In genomic region chr11:80210321-80210720, GRCm38 (mm10) we compare ENCODE assay signal across 9 mouse cellular contexts. TPM values are rescaled to one million over a fixed set of nuclear protein-coding genes. Genes with fewer than 3 reads are reported as not detected.
A peak's percentile ranks its signal among the peaks of the same experiment; 100 is the strongest.
DNase-seq lines count a peak whose midpoint lies in the region; ATAC-seq and TF ChIP-seq lines count a peak whose summit lies in the region.
"Had no signal": no experiment of that assay in that cellular context is flagged by ENCODE, and none has a peak within 500 bp of the region (broad histone marks: within the 10 kb centered on the region; RNA-seq: fewer than 3 reads in every experiment).

No protein-coding gene starts in this region.

- TF ChIP-seq POLR2A in cerebellum, adult 2 months (IDR thresholded peaks at IDR 0.05; ENCODE audit: borderline replicate concordance, insufficient read depth, low read length) = no peak

- peak overlapping the region; percentile 26 for H3K4me3 ChIP-seq in cerebellum, adult 2 months (replicated peaks; ENCODE audit: insufficient read depth, low read depth, low read length)
- peak overlapping the region in 1 of 2 experiments; percentile 99; a peak in 2 of 4 replicates for H3K4me3 ChIP-seq in ES-E14 (ENCODE audit: insufficient read depth in 1 of 2, low read depth in 1 of 2, low read length in 2 of 2, poor library complexity in 1 of 2, severe bottlenecking in 1 of 2)
- H3K4me3 ChIP-seq in hindbrain, embryonic 10.5 days = peak overlapping the region; percentile 84
- peak overlapping the region; percentile 86 for H3K4me3 ChIP-seq in liver, postnatal 0 days (ENCODE audit: low read depth, low read length)

- H3K4me1 ChIP-seq in cerebellum, adult 2 months (ENCODE audit: control insufficient read depth, insufficient read depth, low read length) = peaks cover 4% of the 10 kb centered on the region
- peaks cover 2 to 4% of the 10 kb centered on the region in 2 experiments; a peak in 3 of 4 replicates for H3K4me1 ChIP-seq in ES-E14 (ENCODE audit: control insufficient read depth in 2 of 2, insufficient read depth in 2 of 2, low read length in 2 of 2, poor library complexity in 1 of 2)
- H3K4me1 ChIP-seq in hindbrain, embryonic 10.5 days (replicated peaks) = peaks cover 9% of the 10 kb centered on the region
- peaks cover 15% of the 10 kb centered on the region for H3K4me1 ChIP-seq in liver, postnatal 0 days (ENCODE audit: insufficient read depth)

- no peak for TF ChIP-seq EP300 in liver, postnatal 0 days (IDR thresholded peaks at IDR 0.05; ENCODE audit: low read depth)

- TF ChIP-seq CTCF in cerebellum, adult 2 months (IDR thresholded peaks at IDR 0.05; ENCODE audit: borderline replicate concordance, insufficient read depth, low read depth, low read length) = no peak
- TF ChIP-seq CTCF in liver, postnatal 0 days (IDR thresholded peaks at IDR 0.05; ENCODE audit: low read depth) = no peak

- DNase-seq in cerebellum, adult 2 months = no peak
- no peak for DNase-seq in cerebellum, adult 9-11 months
- DNase-seq in ES-E14 (ENCODE audit: low read depth, low spot score) = no peak
- DNase-seq in hindbrain, embryonic 10.5 days (ENCODE audit: low spot score) = no peak
- DNase-seq in liver, postnatal 0 days = no peak
- DNase-seq in testis, postnatal 10 days (ENCODE audit: low spot score) = no peak
- DNase-seq in frontal cortex, postnatal 36 days (ENCODE audit: low spot score in 2 of 2) = no peak
- DNase-seq in thymus, postnatal 4 days = no peak
- DNase-seq: cerebellum, postnatal 25 days had no signal

- H3K9me3 ChIP-seq in ES-E14 (ENCODE audit: control insufficient read depth, insufficient read depth, low read depth, low read length) = no peaks in the 10 kb centered on the region
- H3K9me3 ChIP-seq in hindbrain, embryonic 10.5 days = no peaks in the 10 kb centered on the region
- H3K9me3 ChIP-seq in liver, postnatal 0 days (ENCODE audit: low read length) = no peaks in the 10 kb centered on the region

- H3K36me3 ChIP-seq in ES-E14 (ENCODE audit: control insufficient read depth, insufficient read depth, low read length, poor library complexity, severe bottlenecking) = peaks cover 5% of the 10 kb centered on the region
- H3K36me3 ChIP-seq in hindbrain, embryonic 10.5 days = peaks cover 30% of the 10 kb centered on the region
- H3K36me3 ChIP-seq in liver, postnatal 0 days (replicated peaks; ENCODE audit: insufficient read depth, low read length) = 0 out of 2 replicates have a peak, but pooled peaks cover 2% of the 10 kb centered on the region

- no peak overlapping the region for H3K27ac ChIP-seq in cerebellum, adult 2 months (ENCODE audit: insufficient read depth, low read length)
- H3K27ac ChIP-seq in ES-E14 (ENCODE audit: insufficient read depth, low read depth, low read length, poor library complexity, severe bottlenecking) = no peak overlapping the region
- no peak overlapping the region for H3K27ac ChIP-seq in hindbrain, embryonic 10.5 days
- H3K27ac ChIP-seq in liver, postnatal 0 days (ENCODE audit: low read depth) = peak overlapping the region; percentile 98; the same call in 1 of the 2 replicates

- H3K9ac ChIP-seq in ES-E14 (ENCODE audit: insufficient read depth, low read depth, low read length, poor library complexity, severe bottlenecking) = peak overlapping the region; percentile 20; the same call in 1 of the 2 replicates
- peak overlapping the region; percentile 91 for H3K9ac ChIP-seq in liver, postnatal 0 days (replicated peaks)

- no peak for ATAC-seq in liver, postnatal 0 days

- WGBS in cerebellum, adult 2 months = 36% methylated on average over 6 of the region's 6 CpGs
- WGBS in hindbrain, embryonic 10.5 days = 64% methylated on average over 6 of the region's 6 CpGs
- WGBS in liver, postnatal 0 days (ENCODE audit: insufficient replicate concordance) = 14% methylated on average over 6 of the region's 6 CpGs

- no peaks in the 10 kb centered on the region for H3K27me3 ChIP-seq in cerebellum, adult 2 months (ENCODE audit: control insufficient read depth, insufficient read depth, low read length)
- H3K27me3 ChIP-seq in hindbrain, embryonic 10.5 days (ENCODE audit: insufficient read depth, poor library complexity, severe bottlenecking) = no peaks in the 10 kb centered on the region
- H3K27me3 ChIP-seq in liver, postnatal 0 days (ENCODE audit: insufficient read depth, low read length) = no peaks in the 10 kb centered on the region

- in situ Hi-C loops in ES-E14 (cut with MboI; ENCODE audit: low sequenced_read_pairs in 2 of 2, unreplicated experiment in 2 of 2) = no loop called here

- peak overlapping the region; percentile 73 for H3K4me2 ChIP-seq in liver, postnatal 0 days (ENCODE audit: low read depth, low read length)

TF ChIP-seq in ES-E14, 5 proteins besides CTCF, POLR2A, EP300 and RAD21:
- no peak for TF ChIP-seq ZC3H11A (IDR thresholded peaks at IDR 0.05; ENCODE audit: borderline replicate concordance, low read depth, low read length)
- TF ChIP-seq ZNF384 (IDR thresholded peaks at IDR 0.05; ENCODE audit: low read depth, low read length) = no peak
- no peak for TF ChIP-seq MAFK (IDR thresholded peaks at IDR 0.05; ENCODE audit: insufficient read depth, low read depth, low read length)
- TF ChIP-seq HCFC1 (IDR thresholded peaks at IDR 0.05; ENCODE audit: borderline replicate concordance, insufficient read depth, low read length) = no peak
- no peak for TF ChIP-seq CHD2 (IDR thresholded peaks at IDR 0.05; ENCODE audit: low read depth, low read length)

RNA-seq across cellular contexts. Expression of gene Rhot1, which starts 1.5 kb away (rescaled TPM):
- polyA plus RNA-seq in cerebellum, adult 2 months (2012; rRNA removed) = 59.2 and 60.6 TPM in 2 replicates
- 29.1 and 38.8 TPM in 2 replicates for total RNA-seq in ES-E14 (2012; rRNA removed)
- polyA plus RNA-seq in hindbrain, embryonic 10.5 days (2016; fragmentation: Nextera tagmentation; extraction: Ambion mirVana) = 56.0 and 56.1 TPM in 2 replicates
- 22.7 and 24.6 TPM in 2 replicates for polyA plus RNA-seq in liver, postnatal 0 days (2015; fragmentation: Nextera tagmentation; extraction: Ambion mirVana)

RNA-seq across cellular contexts. Expression of gene Rnf135, which starts 26.7 kb away (rescaled TPM):
- polyA plus RNA-seq in cerebellum, adult 2 months (2012; rRNA removed) = 5.6 and 6.1 TPM in 2 replicates
- total RNA-seq in ES-E14 (2012; rRNA removed) = 3.4 and 5.2 TPM in 2 replicates
- polyA plus RNA-seq in hindbrain, embryonic 10.5 days (2016; fragmentation: Nextera tagmentation; extraction: Ambion mirVana) = 5.0 and 5.2 TPM in 2 replicates
- polyA plus RNA-seq in liver, postnatal 0 days (2015; fragmentation: Nextera tagmentation; extraction: Ambion mirVana) = 6.8 and 7.7 TPM in 2 replicates

RNA-seq across cellular contexts. Expression of gene Adap2, which starts 56.4 kb away (rescaled TPM):
- 3.7 and 4.1 TPM in 2 replicates for polyA plus RNA-seq in cerebellum, adult 2 months (2012; rRNA removed)
- 2.8 and 5.1 TPM in 2 replicates for total RNA-seq in ES-E14 (2012; rRNA removed)
- 0.81 and 2.0 TPM in 2 replicates for polyA plus RNA-seq in hindbrain, embryonic 10.5 days (2016; fragmentation: Nextera tagmentation; extraction: Ambion mirVana)
- 10.8 and 12.1 TPM in 2 replicates for polyA plus RNA-seq in liver, postnatal 0 days (2015; fragmentation: Nextera tagmentation; extraction: Ambion mirVana)
